Mouse (Mus musculus): ENCODE measurements around the gene Fignl1.

- no peak for TF ChIP-seq CTCF (IDR thresholded peaks at IDR 0.05; ENCODE audit: borderline replicate concordance, control insufficient read depth, extremely low read depth, insufficient read depth, low read length, poor library complexity)
- TF ChIP-seq POLR2A (IDR thresholded peaks at IDR 0.05; ENCODE audit: control insufficient read depth, extremely low read depth, insufficient read depth, low read length, poor library complexity): no peak
These were observed 11.5 kb upstream of the Fignl1 start for GRCm38 (mm10) chr11:11820251-11820650.

Data from thymus, adult 2 months (tissue).